18 mouse cellular contexts compared by ENCODE assay signal in the genomic region with DNA sequence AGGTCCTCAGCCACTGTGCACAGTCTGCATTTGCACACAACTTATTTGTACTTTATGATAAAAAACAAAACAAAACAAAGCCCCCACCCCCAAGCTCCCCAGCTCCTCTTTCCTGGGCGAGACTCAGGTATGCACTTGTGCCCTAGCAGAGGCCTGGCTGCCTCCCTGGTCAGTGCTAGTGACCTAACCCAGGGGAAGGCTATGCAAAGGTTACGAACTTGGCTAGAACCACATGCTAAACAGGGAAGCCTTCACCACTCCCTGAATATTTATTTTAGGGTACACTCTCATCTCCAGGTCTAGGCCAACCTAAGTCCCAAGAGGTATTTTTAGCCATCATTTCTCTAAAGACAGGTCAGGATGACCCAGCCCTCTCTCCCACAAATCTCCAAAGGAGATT.
"Had no signal": no experiment of that assay in that cellular context is flagged by ENCODE, and none has a peak within 500 bp of the region (broad histone marks: within the 10 kb centered on the region; RNA-seq: fewer than 3 reads in every experiment).

No protein-coding gene starts in this region.

- H3K9me3 ChIP-seq: midbrain, embryonic 10.5 days; midbrain, embryonic 12.5 days; neural tube, embryonic 13.5 days; neural tube, embryonic 15.5 days; stomach, embryonic 15.5 days had no signal

- H3K36me3 ChIP-seq: midbrain, embryonic 10.5 days; neural tube, embryonic 13.5 days; neural tube, embryonic 15.5 days; stomach, embryonic 15.5 days had no signal

- DNase-seq: lung, adult 18-20 months; lung, embryonic 14.5 days; lung, postnatal 10 days; lung, postnatal 4 days; midbrain, embryonic 14.5 days; retina, postnatal 1 day; right cerebral cortex, adult 18-20 months; right cerebral cortex, postnatal 25 days; right cerebral cortex, postnatal 4 days; thymus, adult 2 months; thymus, postnatal 25 days; thymus, postnatal 4 days had no signal

- H3K4me3 ChIP-seq: midbrain, embryonic 10.5 days; midbrain, embryonic 12.5 days; myocyte; neural tube, embryonic 13.5 days; neural tube, embryonic 15.5 days; stomach, embryonic 15.5 days had no signal

- H3K27me3 ChIP-seq: midbrain, embryonic 12.5 days; neural tube, embryonic 13.5 days; neural tube, embryonic 15.5 days; stomach, embryonic 15.5 days had no signal
